Comparison of ENCODE assay signal across 32 mouse cellular contexts in the genomic region with DNA sequence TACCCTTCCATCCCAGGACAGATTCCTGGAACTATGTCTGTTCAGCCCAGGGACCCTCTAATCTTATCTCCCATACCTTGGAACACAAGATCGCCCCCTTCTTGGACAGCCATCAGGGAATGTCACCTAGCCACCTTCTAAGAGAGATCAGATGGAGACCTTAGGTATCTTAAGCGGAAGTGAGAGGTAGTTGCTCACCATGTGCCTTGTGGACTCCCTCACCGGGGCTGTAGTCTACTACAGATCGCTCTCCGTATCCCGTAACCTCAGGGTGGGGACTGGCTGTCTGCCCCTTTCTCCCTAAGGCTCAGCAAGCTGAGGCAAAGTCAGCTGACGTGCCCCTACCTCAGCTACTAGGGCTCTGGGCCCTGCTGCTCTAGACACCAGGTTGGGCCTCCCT. TPM values are rescaled to one million over a fixed set of nuclear protein-coding genes. Genes with fewer than 3 reads are reported as not detected.
A peak's percentile ranks its signal among the peaks of the same experiment; 100 is the strongest.
DNase-seq lines count a peak whose midpoint lies in the region; ATAC-seq and TF ChIP-seq lines count a peak whose summit lies in the region.
"Had no signal": no experiment of that assay in that cellular context is flagged by ENCODE, and none has a peak within 500 bp of the region (broad histone marks: within the 10 kb centered on the region; RNA-seq: fewer than 3 reads in every experiment).

No protein-coding gene starts in this region.

- 96% methylated on average over 7 of the region's 7 CpGs for WGBS in hindbrain, embryonic 13.5 days
- 92% methylated on average over 7 of the region's 7 CpGs for WGBS in hindbrain, embryonic 10.5 days
- WGBS in liver, embryonic 14.5 days (ENCODE audit: insufficient replicate concordance), result 66% methylated on average over 7 of the region's 7 CpGs
- 93% methylated on average over 7 of the region's 7 CpGs for WGBS in midbrain, embryonic 14.5 days

- peak in 1 of 2 experiments; percentile 50; a peak in 2 of 4 replicates for TF ChIP-seq EP300 in MEL (IDR thresholded peaks at IDR 0.05; ENCODE audit: low read depth in 1 of 2, low read length in 2 of 2)
- no peak for TF ChIP-seq EP300 in liver, embryonic 14.5 days (IDR thresholded peaks at IDR 0.05; ENCODE audit: low read depth)

- no peak; a peak in 1 of 4 replicates for TF ChIP-seq POLR2A in MEL (IDR thresholded peaks at IDR 0.05; ENCODE audit: control insufficient read depth in 1 of 2, insufficient read depth in 1 of 2, low read depth in 1 of 2, low read length in 2 of 2, poor library complexity in 1 of 2)

- H3K9me3 ChIP-seq in hindbrain, embryonic 13.5 days, result no peaks in the 10 kb centered on the region
- H3K9me3 ChIP-seq in hindbrain, embryonic 10.5 days, result no peaks in the 10 kb centered on the region
- no peaks in the 10 kb centered on the region for H3K9me3 ChIP-seq in MEL (replicated peaks; ENCODE audit: insufficient read depth, low read length)
- no peaks in the 10 kb centered on the region for H3K9me3 ChIP-seq in liver, embryonic 14.5 days (ENCODE audit: control insufficient read depth, low read length)
- no peaks in the 10 kb centered on the region for H3K9me3 ChIP-seq in midbrain, embryonic 14.5 days (ENCODE audit: control insufficient read depth, low read length)
- H3K9me3 ChIP-seq: G1E; heart, embryonic 15.5 days had no signal

- 0 out of 2 replicates have a peak overlapping the region, but pooled peaks have one; percentile 13 for H3K9ac ChIP-seq in hindbrain, embryonic 13.5 days
- H3K9ac ChIP-seq in MEL (ENCODE audit: control insufficient read depth, low read depth, low read length, poor library complexity, severe bottlenecking), result peak overlapping the region; percentile 64
- peak overlapping the region; percentile 25 for H3K9ac ChIP-seq in liver, embryonic 14.5 days (replicated peaks)
- no peak overlapping the region for H3K9ac ChIP-seq in midbrain, embryonic 14.5 days (replicated peaks; ENCODE audit: low read length)
- H3K9ac ChIP-seq: forebrain, postnatal 0 days; heart, embryonic 15.5 days had no signal

- ATAC-seq in hindbrain, embryonic 13.5 days (ENCODE audit: low FRiP score), result no peak
- ATAC-seq in liver, embryonic 14.5 days (ENCODE audit: insufficient read depth), result no peak; the same call in 1 of the 2 replicates
- ATAC-seq in midbrain, embryonic 14.5 days (ENCODE audit: low FRiP score, low TSS enrichment), result no peak
- ATAC-seq: forebrain, postnatal 0 days; hindbrain, embryonic 16.5 days had no signal

- no peak for TF ChIP-seq RAD21 in MEL (IDR thresholded peaks at IDR 0.05; ENCODE audit: low read depth, low read length)

- no peak overlapping the region for H3K4me3 ChIP-seq in hindbrain, embryonic 13.5 days
- no peak overlapping the region for H3K4me3 ChIP-seq in hindbrain, embryonic 10.5 days
- H3K4me3 ChIP-seq in MEL (ENCODE audit: control insufficient read depth in 1 of 2, insufficient read depth in 1 of 2, low read depth in 2 of 2, low read length in 2 of 2), result peak overlapping the region in 1 of 2 experiments; percentile 5; a peak in 1 of 4 replicates
- no peak overlapping the region for H3K4me3 ChIP-seq in liver, embryonic 14.5 days (ENCODE audit: insufficient read depth in 1 of 2, low read depth in 2 of 2, low read length in 2 of 2)
- no peak overlapping the region for H3K4me3 ChIP-seq in midbrain, embryonic 14.5 days (replicated peaks; ENCODE audit: low read depth, low read length)
- H3K4me3 ChIP-seq: heart, embryonic 15.5 days had no signal

- H3K79me2 ChIP-seq in MEL (ENCODE audit: control insufficient read depth, insufficient read depth, low read length, poor library complexity), result no peaks in the 10 kb centered on the region

- peaks cover 52% of the 10 kb centered on the region for H3K36me3 ChIP-seq in hindbrain, embryonic 13.5 days
- peaks cover 58% of the 10 kb centered on the region for H3K36me3 ChIP-seq in hindbrain, embryonic 10.5 days
- peaks cover 0 to 31% of the 10 kb centered on the region in 2 experiments; a peak in 3 of 4 replicates for H3K36me3 ChIP-seq in MEL (ENCODE audit: control insufficient read depth in 1 of 2, insufficient read depth in 2 of 2, low read length in 2 of 2)
- peaks cover 13% of the 10 kb centered on the region for H3K36me3 ChIP-seq in liver, embryonic 14.5 days (replicated peaks; ENCODE audit: control insufficient read depth, insufficient read depth, low read depth)
- peaks cover 59% of the 10 kb centered on the region for H3K36me3 ChIP-seq in midbrain, embryonic 14.5 days (ENCODE audit: control insufficient read depth, insufficient read depth, low read length)

- TF ChIP-seq CTCF in MEL (IDR thresholded peaks at IDR 0.05 in 2 of 3, conservative IDR thresholded peaks at IDR 0.05 in 1 of 3; ENCODE audit: control insufficient read depth in 1 of 3, insufficient read depth in 1 of 3, low read depth in 2 of 3, low read length in 3 of 3, poor library complexity in 1 of 3, severe bottlenecking in 1 of 3), result no peak
- TF ChIP-seq CTCF in liver, embryonic 14.5 days (IDR thresholded peaks at IDR 0.05; ENCODE audit: low read depth), result no peak

- no peak for DNase-seq in hindbrain, embryonic 10.5 days (ENCODE audit: low spot score)
- DNase-seq in MEL (ENCODE audit: low read depth, low spot score), result peak; percentile 61
- peak; percentile 23 for DNase-seq in c-Kit-positive CD71-positive TER-119-positive erythroid progenitor cells, embryonic 14.5 days (ENCODE audit: low spot score)
- no peak for DNase-seq in liver, embryonic 14.5 days (ENCODE audit: low read depth in 3 of 3, low spot score in 3 of 3)
- no peak for DNase-seq in left cerebral cortex, adult 8-10 months (ENCODE audit: low spot score in 2 of 2)
- no peak for DNase-seq in midbrain, embryonic 14.5 days
- DNase-seq: adrenal gland, adult 8-10 months; B cell, adult 2 months; cerebellum, adult 2 months; forebrain, postnatal 0 days; heart, postnatal 4 days; kidney, adult 18-20 months; layer of hippocampus, adult 9-11 months; lung, postnatal 4 days; thymus, adult 2 months; thymus, postnatal 4 days had no signal

- no peaks in the 10 kb centered on the region for H3K27me3 ChIP-seq in hindbrain, embryonic 13.5 days
- H3K27me3 ChIP-seq in hindbrain, embryonic 10.5 days (ENCODE audit: insufficient read depth, poor library complexity, severe bottlenecking), result no peaks in the 10 kb centered on the region
- no peaks in the 10 kb centered on the region for H3K27me3 ChIP-seq in MEL (ENCODE audit: control insufficient read depth in 1 of 2, insufficient read depth in 2 of 2, low read length in 2 of 2)
- H3K27me3 ChIP-seq in liver, embryonic 14.5 days (ENCODE audit: control insufficient read depth, insufficient read depth, low read length), result no peaks in the 10 kb centered on the region
- no peaks in the 10 kb centered on the region for H3K27me3 ChIP-seq in midbrain, embryonic 14.5 days (ENCODE audit: control insufficient read depth, insufficient read depth, low read length)
- H3K27me3 ChIP-seq: CH12.LX; heart, embryonic 15.5 days had no signal

- H3K4me1 ChIP-seq in hindbrain, embryonic 13.5 days (replicated peaks), result peaks cover 7% of the 10 kb centered on the region
- H3K4me1 ChIP-seq in hindbrain, embryonic 10.5 days (replicated peaks), result peaks cover 25% of the 10 kb centered on the region
- peaks cover 22 to 36% of the 10 kb centered on the region in 2 experiments for H3K4me1 ChIP-seq in MEL (ENCODE audit: control insufficient read depth in 1 of 2, insufficient read depth in 2 of 2, low read length in 2 of 2)
- H3K4me1 ChIP-seq in liver, embryonic 14.5 days (replicated peaks; ENCODE audit: control insufficient read depth in 2 of 2, insufficient read depth in 2 of 2, low read length in 1 of 2), result peaks cover 25 to 34% of the 10 kb centered on the region in 2 experiments
- H3K4me1 ChIP-seq in midbrain, embryonic 14.5 days (ENCODE audit: control insufficient read depth, insufficient read depth, low read length), result 0 out of 2 replicates have a peak, but pooled peaks cover 3% of the 10 kb centered on the region

- H3K27ac ChIP-seq in hindbrain, embryonic 13.5 days, result no peak overlapping the region
- H3K27ac ChIP-seq in hindbrain, embryonic 10.5 days, result no peak overlapping the region
- H3K27ac ChIP-seq in MEL (ENCODE audit: control insufficient read depth, low read depth, low read length), result peak overlapping the region; percentile 96
- peak overlapping the region; percentile 67 for H3K27ac ChIP-seq in liver, embryonic 14.5 days
- H3K27ac ChIP-seq in midbrain, embryonic 14.5 days (replicated peaks; ENCODE audit: low read depth, low read length), result no peak overlapping the region
- H3K27ac ChIP-seq: heart, embryonic 15.5 days; stomach, postnatal 0 days had no signal

- no peak overlapping the region for H3K4me2 ChIP-seq in hindbrain, embryonic 13.5 days
- peak overlapping the region; percentile 48 for H3K4me2 ChIP-seq in liver, embryonic 14.5 days (ENCODE audit: low read depth)
- H3K4me2 ChIP-seq in midbrain, embryonic 14.5 days (ENCODE audit: low read length), result no peak overlapping the region
- H3K4me2 ChIP-seq: heart, embryonic 15.5 days had no signal

RNA-seq across cellular contexts. Expression of a gene that starts 4.0 kb away (rescaled TPM):
- 0.36 TPM in 1 of 2 replicates, not detected in the other for polyA plus RNA-seq in hindbrain, embryonic 13.5 days (2015; fragmentation: Nextera tagmentation; extraction: Ambion mirVana)
- not detected in 2 replicates for polyA plus RNA-seq in hindbrain, embryonic 10.5 days (2016; fragmentation: Nextera tagmentation; extraction: Ambion mirVana)
- not detected in 2 replicates for total RNA-seq in MEL (2012; rRNA removed)
- polyA plus RNA-seq in MEL (2012; ENCODE audit: insufficient read depth in 1 of 2, insufficient read length in 2 of 2, low read depth in 1 of 2, low replicate concordance in 2 of 2, missing spikeins in 1 of 2), result not detected
- not detected in 2 replicates for polyA plus RNA-seq in liver, embryonic 14.5 days (2012; rRNA removed)
- polyA plus RNA-seq in liver, embryonic 14.5 days (2014; fragmentation: Nextera tagmentation; extraction: Ambion mirVana), result not detected in 2 replicates
- total RNA-seq in left cerebral cortex, adult 8-10 months (2022), result not detected
- polyA plus RNA-seq in midbrain, embryonic 14.5 days (2014; fragmentation: Nextera tagmentation; extraction: Ambion mirVana), result not detected in 2 replicates
- total RNA-seq: adrenal gland, adult 8-10 months; CH12.LX; forebrain, postnatal 0 days; G1E; gastrocnemius, adult 18-20 months; heart, postnatal 4 days; left cerebral cortex, adult 18-20 months; left cerebral cortex, postnatal 36 days; megakaryocyte-erythroid progenitor cell, adult 5-6 weeks; midbrain, postnatal 0 days had no signal
- polyA plus RNA-seq: embryonic facial prominence, embryonic 14.5 days; forebrain, postnatal 0 days; G1E; heart, embryonic 15.5 days; hindbrain, embryonic 16.5 days; limb, embryonic 14.5 days; lung, embryonic 16.5 days; midbrain, postnatal 0 days; neural tube, embryonic 14.5 days; small intestine, adult 2 months; stomach, postnatal 0 days had no signal

RNA-seq across cellular contexts. Expression of a gene that starts 11.1 kb away (rescaled TPM):
- polyA plus RNA-seq in hindbrain, embryonic 13.5 days (2015; fragmentation: Nextera tagmentation; extraction: Ambion mirVana), result 1.1 and 1.9 TPM in 2 replicates
- polyA plus RNA-seq in hindbrain, embryonic 10.5 days (2016; fragmentation: Nextera tagmentation; extraction: Ambion mirVana), result 0.90 and 1.7 TPM in 2 replicates
- 0.49 and 0.65 TPM in 2 replicates for total RNA-seq in MEL (2012; rRNA removed)
- polyA plus RNA-seq in MEL (2012; ENCODE audit: insufficient read depth in 1 of 2, insufficient read length in 2 of 2, low read depth in 1 of 2, low replicate concordance in 2 of 2, missing spikeins in 1 of 2), result 1 to 10 TPM in 1 of 2 experiments, not detected in 1; 1.4 TPM
- 0.57 and 0.70 TPM in 2 replicates for polyA plus RNA-seq in liver, embryonic 14.5 days (2012; rRNA removed)
- polyA plus RNA-seq in liver, embryonic 14.5 days (2014; fragmentation: Nextera tagmentation; extraction: Ambion mirVana), result 0.27 TPM in 1 of 2 replicates, not detected in the other
- total RNA-seq in left cerebral cortex, adult 8-10 months (2022), result under 1 TPM; 0.32 to 1.00 (median 0.46) TPM
- polyA plus RNA-seq in midbrain, embryonic 14.5 days (2014; fragmentation: Nextera tagmentation; extraction: Ambion mirVana), result 1.3 TPM in 2 replicates
- total RNA-seq: gastrocnemius, adult 18-20 months had no signal

RNA-seq across cellular contexts. Expression of a gene that starts 15.0 kb away (rescaled TPM):
- polyA plus RNA-seq in hindbrain, embryonic 13.5 days (2015; fragmentation: Nextera tagmentation; extraction: Ambion mirVana), result 86.9 and 93.8 TPM in 2 replicates
- polyA plus RNA-seq in hindbrain, embryonic 10.5 days (2016; fragmentation: Nextera tagmentation; extraction: Ambion mirVana), result 58.2 and 67.1 TPM in 2 replicates
- 86.9 and 126 TPM in 2 replicates for total RNA-seq in MEL (2012; rRNA removed)
- polyA plus RNA-seq in MEL (2012; ENCODE audit: insufficient read depth in 1 of 2, insufficient read length in 2 of 2, low read depth in 1 of 2, low replicate concordance in 2 of 2, missing spikeins in 1 of 2), result 10 to 100 TPM in 1 of 2 experiments, not detected in 1; 96.1 TPM
- 29.1 and 30.0 TPM in 2 replicates for polyA plus RNA-seq in liver, embryonic 14.5 days (2012; rRNA removed)
- polyA plus RNA-seq in liver, embryonic 14.5 days (2014; fragmentation: Nextera tagmentation; extraction: Ambion mirVana), result 42.3 and 44.3 TPM in 2 replicates
- 100 to 1,000 TPM; 117 to 125 (median 121) TPM for total RNA-seq in left cerebral cortex, adult 8-10 months (2022)
- 79.4 and 86.0 TPM in 2 replicates for polyA plus RNA-seq in midbrain, embryonic 14.5 days (2014; fragmentation: Nextera tagmentation; extraction: Ambion mirVana)

RNA-seq across cellular contexts. Expression of a gene that starts 17.2 kb away (rescaled TPM):
- polyA plus RNA-seq in hindbrain, embryonic 13.5 days (2015; fragmentation: Nextera tagmentation; extraction: Ambion mirVana), result 21.6 and 24.4 TPM in 2 replicates
- 33.1 and 33.5 TPM in 2 replicates for polyA plus RNA-seq in hindbrain, embryonic 10.5 days (2016; fragmentation: Nextera tagmentation; extraction: Ambion mirVana)
- total RNA-seq in MEL (2012; rRNA removed), result 44.7 and 44.9 TPM in 2 replicates
- polyA plus RNA-seq in MEL (2012; ENCODE audit: insufficient read depth in 1 of 2, insufficient read length in 2 of 2, low read depth in 1 of 2, low replicate concordance in 2 of 2, missing spikeins in 1 of 2), result 10 to 100 TPM in 1 of 2 experiments, not detected in 1; 40.4 TPM
- polyA plus RNA-seq in liver, embryonic 14.5 days (2012; rRNA removed), result 8.9 and 10.0 TPM in 2 replicates
- 12.2 and 12.7 TPM in 2 replicates for polyA plus RNA-seq in liver, embryonic 14.5 days (2014; fragmentation: Nextera tagmentation; extraction: Ambion mirVana)
- total RNA-seq in left cerebral cortex, adult 8-10 months (2022), result 10 to 100 TPM; 19.7 to 24.5 (median 22.8) TPM
- 24.2 and 25.4 TPM in 2 replicates for polyA plus RNA-seq in midbrain, embryonic 14.5 days (2014; fragmentation: Nextera tagmentation; extraction: Ambion mirVana)

RNA-seq across cellular contexts. Expression of a gene that starts 17.8 kb away (rescaled TPM):
- 317 and 322 TPM in 2 replicates for polyA plus RNA-seq in hindbrain, embryonic 13.5 days (2015; fragmentation: Nextera tagmentation; extraction: Ambion mirVana)
- 303 and 328 TPM in 2 replicates for polyA plus RNA-seq in hindbrain, embryonic 10.5 days (2016; fragmentation: Nextera tagmentation; extraction: Ambion mirVana)
- total RNA-seq in MEL (2012; rRNA removed), result 193 and 222 TPM in 2 replicates
- polyA plus RNA-seq in MEL (2012; ENCODE audit: insufficient read depth in 1 of 2, insufficient read length in 2 of 2, low read depth in 1 of 2, low replicate concordance in 2 of 2, missing spikeins in 1 of 2), result 100 to 1,000 TPM in 1 of 2 experiments, not detected in 1; 607 TPM
- polyA plus RNA-seq in liver, embryonic 14.5 days (2012; rRNA removed), result 79.2 and 106 TPM in 2 replicates
- 127 and 142 TPM in 2 replicates for polyA plus RNA-seq in liver, embryonic 14.5 days (2014; fragmentation: Nextera tagmentation; extraction: Ambion mirVana)
- 100 to 1,000 TPM; 188 to 228 (median 194) TPM for total RNA-seq in left cerebral cortex, adult 8-10 months (2022)
- polyA plus RNA-seq in midbrain, embryonic 14.5 days (2014; fragmentation: Nextera tagmentation; extraction: Ambion mirVana), result 328 and 334 TPM in 2 replicates

Comparison
In these comparisons a context has a peak if more than half of its experiments do, and no peak if none do; other contexts are left out.
1. H3K27ac ChIP-seq: peak in MEL (single experiment) and liver, embryonic 14.5 days (single experiment); none in hindbrain, embryonic 13.5 days (single experiment), hindbrain, embryonic 10.5 days (single experiment) and midbrain, embryonic 14.5 days (single experiment).
2. DNase-seq: peak in MEL (single experiment) and c-Kit-positive CD71-positive TER-119-positive erythroid progenitor cells, embryonic 14.5 days (single experiment); none in hindbrain, embryonic 10.5 days (single experiment), liver, embryonic 14.5 days (0 of 3), left cerebral cortex, adult 8-10 months (0 of 2) and midbrain, embryonic 14.5 days (single experiment).